Mouse (Mus musculus) gastrocnemius, postnatal 36 days (tissue): ENCODE measurements around the gene Pnldc1. TPM values are rescaled to one million over a fixed set of nuclear protein-coding genes. Genes with fewer than 3 reads are reported as not detected.
A peak's percentile ranks its signal among the peaks of the same experiment; 100 is the strongest.

Source experiments
- DNase-seq, 2 experiments: peaks; one replicate each; pipeline ENCODE4 v3.0.0; 2022
- intact Hi-C: fragments of 180-260 bp; cut with DNase I; formaldehyde crosslinking; loops from one replicate; pipeline ENCODE4 v1.15.1; 2025
- microRNA-seq, 2 experiments: library from miRNA; unstranded; fragments of <30 nt; microRNA quantifications; one replicate each; pipeline ENCODE4 v1.2.0; 2021
- total RNA-seq, 2 experiments: library from RNA; stranded (reverse); gene quantifications; 2 replicates each; pipeline ENCODE4 v1.2.3; 2021

Gene Pnldc1
- total RNA-seq, 2 experiments from 2014 or later: not detected

DNA sequence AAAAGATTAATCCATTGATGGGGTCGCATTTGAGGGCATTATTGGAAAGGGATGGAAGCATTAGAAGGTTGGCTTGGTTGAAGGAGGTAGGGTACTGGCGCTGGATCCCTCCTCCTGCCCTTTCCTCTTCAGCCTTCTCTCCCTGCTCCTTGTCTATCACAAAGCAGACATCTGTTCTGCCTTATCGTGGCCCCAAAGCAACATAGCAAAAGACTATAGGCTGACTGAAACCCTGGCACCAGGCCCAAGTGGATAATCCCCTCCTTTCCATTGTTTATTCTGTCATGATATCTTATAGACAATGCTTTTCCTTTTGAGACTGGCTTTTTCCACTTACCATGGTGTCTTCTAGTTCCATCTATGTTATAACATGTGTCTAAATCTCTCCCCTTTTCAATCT, 44.6 kb downstream of the Pnldc1 start:
- no peak for DNase-seq
- intact Hi-C loops: no loop called here

DNA sequence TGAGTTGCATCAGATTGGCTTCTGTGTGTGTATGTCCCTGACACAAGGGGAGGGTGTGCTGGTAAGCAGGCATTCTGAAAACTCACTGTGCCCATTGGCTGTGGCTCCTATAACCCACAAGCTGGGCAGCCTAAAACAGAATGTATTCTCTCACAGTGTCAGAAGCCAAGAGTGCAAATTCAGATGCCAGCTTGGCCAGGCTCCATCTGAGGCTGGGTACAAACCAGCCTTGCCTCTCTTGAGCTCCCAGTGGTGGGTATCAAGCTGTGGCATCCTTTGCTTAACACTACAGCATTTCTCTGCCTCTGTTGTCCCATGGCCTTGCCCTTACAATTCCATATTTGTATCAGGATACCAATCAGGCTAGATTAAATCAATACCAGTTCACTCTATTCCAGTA, 45.9 kb downstream of the Pnldc1 start:
- no peak for DNase-seq

DNA sequence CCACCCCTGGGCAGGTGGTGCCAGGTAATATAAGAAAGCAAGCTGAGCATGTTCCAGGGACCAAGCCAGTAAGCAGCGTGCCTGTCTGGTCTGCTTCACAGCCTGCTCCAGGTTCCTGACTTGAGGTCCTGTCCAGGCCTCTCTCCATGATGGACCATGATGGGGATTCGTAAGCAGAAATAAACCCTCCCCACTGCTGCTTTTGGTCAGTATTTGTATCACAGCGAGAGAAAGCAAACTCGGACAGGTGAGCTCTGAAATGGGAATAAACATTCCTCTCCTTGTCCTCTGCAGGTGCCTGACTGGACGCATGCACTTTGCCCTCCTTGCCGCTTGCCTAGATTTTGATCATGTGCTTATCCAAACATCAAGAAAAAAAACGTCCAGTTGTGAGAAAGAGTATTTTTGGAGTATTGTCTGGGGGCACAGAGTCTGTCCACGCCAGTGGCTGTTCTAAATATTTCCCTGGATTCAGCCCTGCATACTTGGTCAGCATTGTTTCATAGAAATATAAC, 51.0 kb downstream of the Pnldc1 start:
- intact Hi-C loops: no loop called here
- DNase-seq: no peak

More for the DNA sequence above, 45.9 kb downstream of the Pnldc1 start:
- intact Hi-C loops: no loop called here

DNA sequence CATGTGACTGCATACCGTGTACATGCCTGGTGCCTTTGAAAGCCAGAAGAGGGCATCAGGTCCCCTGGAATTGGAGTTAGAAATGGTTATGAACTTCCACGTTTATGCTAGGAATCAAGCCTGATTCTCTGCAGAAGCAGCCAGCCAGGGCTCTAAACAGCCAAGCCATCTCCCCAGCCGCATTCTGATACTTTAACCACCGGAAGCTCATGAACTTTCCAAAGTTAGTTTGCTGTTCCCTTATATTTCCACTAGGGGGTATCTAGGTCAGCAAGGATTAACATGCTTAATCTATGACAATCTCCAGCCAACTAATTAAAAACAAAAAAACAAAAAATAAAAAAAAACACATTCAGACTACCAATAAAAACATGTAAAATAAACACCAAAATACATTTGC, 52.0 kb downstream of the Pnldc1 start:
- intact Hi-C loops: no loop called here
- no peak for DNase-seq

DNA sequence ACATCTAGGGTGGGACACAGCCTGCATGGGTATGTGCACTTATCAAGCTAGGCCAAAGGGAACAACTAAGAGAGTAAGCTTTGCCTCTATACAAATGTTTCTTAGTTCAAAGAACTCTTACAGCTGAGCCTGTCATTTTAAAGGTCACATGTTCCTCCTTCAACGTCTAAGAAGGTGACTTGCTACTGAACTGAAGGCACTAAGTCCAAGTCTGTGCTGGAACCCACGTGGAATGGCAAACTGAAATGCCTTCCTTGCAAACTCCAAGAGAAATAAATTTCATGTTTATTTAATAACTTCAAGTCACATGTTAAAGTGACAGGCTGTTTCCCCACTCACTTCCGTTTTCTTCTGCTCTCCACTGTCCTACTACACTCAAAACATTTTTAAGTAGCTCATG, 52.6 kb downstream of the Pnldc1 start:
- intact Hi-C loops: no loop called here
- no peak for DNase-seq

DNA sequence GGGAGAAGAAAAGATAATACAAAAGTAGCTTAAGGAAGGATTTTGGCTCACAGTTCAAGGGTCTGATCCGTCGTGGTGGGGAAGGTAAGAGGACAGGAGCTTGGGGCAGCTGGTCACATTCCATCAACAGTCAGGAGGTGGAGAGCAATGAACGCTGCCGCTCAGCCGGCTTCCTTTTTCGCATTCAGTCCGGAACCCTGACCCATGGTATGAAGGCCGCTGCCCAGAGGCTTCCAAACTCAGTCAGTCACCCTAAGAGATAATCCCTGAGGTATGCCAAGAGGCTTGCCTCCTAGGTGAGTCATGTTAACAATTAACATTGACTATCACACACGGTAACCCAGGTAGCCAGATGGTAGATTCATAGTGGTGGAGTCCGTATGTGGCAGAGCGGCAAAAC, 55.6 kb downstream of the Pnldc1 start:
- DNase-seq: no peak
- intact Hi-C loops: no loop called here

DNA sequence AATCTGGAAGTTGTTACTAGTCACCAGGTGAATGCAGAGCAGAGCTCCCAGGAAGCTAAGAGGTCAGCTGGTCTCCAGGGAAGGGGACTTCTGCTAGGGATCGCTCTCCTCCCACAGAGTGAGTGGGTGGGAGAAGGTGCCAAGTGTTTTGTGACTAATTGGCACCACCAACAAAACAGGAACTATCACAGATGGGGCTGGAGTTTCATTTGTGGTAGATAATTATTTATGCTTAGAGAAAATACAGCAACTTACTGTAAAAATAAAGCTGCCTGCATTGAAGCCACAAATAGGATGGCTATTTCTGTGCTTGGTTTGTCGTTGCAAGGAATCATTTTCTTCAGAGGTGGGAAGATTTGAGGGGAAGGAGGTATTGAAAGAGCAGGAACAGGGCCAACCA, 56.2 kb downstream of the Pnldc1 start:
- no peak for DNase-seq
- intact Hi-C loops: no loop called here

DNA sequence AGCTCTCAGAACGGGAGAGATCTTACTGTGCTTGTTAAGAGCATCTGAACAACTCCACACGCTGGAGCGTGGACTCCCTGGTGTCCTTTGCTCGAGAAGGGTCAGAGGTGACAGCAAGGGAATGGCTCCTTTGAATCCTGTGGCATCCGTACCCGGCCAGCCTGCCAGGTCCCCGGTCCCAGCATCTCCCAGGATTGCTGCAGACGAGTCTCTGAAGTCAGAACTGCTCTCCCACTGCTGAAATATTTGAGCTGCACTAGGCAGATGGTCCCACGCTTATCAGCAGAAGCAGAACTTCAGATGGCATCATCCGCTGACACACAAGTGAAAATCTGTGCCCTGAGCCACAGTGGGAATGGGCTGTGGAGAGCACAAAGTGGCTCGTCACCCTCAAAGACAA, 58.3 kb downstream of the Pnldc1 start:
- DNase-seq: no peak
- intact Hi-C loops: no loop called here

DNA sequence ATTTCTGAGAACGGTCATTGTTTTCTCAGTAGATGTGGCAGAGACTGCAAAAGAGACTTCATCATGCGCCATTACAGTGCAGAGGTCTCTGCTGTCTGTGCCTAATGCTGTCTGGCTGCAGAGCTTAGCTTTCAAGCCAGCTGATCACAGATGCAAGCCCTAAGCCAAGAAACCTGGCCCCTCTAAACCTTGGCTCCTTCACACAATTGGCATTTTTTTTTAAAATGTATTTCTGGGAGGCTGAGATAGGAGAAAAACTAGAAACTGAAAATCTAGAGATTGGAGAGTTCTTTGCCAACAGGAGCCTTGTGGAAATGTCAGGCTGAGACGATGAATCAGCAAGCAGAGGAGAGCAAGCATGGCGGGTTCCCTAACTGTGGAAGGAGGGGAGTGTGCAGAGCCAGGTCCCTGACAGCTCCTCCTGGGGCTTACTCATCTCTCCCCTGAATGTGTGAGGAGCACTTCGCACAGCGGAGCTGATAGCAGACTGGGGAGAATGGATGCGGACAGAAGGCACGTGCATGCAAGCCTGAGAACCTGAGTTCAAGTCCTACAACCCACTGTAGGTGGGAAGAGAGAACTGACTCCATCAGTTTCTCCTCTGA, 60.1 kb downstream of the Pnldc1 start:
- DNase-seq: no peak
- intact Hi-C loops: no loop called here

DNA sequence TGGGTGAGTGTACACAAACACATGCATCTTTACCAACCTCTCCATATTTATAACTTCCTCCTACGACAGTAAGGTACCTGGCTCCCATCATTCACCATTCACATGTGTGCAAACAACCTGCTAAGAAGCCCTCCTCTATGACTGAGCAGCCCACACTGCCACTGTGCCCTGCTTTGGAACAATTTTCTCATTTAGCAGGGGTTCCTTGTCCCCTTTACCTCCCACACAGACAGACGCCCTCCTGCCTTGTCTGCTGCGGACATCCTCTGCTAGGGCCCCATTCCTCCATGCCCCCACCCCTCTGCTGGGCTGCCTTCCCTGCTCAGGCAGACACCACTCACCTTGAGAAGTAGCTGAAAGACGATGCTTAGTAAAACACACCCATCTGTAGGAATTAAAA, 62.3 kb downstream of the Pnldc1 start:
- intact Hi-C loops: no loop called here

DNA sequence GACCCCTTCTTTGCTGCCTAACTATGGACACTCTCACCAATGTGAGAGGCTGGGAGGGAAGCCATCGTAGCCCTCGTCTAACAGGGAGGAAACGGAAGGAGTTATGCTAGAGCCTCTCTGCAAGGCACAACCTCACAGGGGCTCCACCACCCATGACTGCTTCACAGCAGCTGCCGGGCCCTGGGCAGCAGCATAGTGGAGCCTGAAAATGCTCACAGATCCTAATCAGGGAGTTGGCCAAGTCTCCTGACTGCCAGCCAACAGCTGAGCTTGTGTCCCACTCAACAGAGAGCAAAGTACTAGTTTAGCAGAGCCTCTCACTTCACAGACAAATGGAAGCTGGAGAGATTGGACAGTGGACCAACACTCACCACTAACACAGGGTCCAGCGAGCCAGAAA, 63.6 kb downstream of the Pnldc1 start:
- DNase-seq: peak in 1 of 2 experiments; percentile 21

More for the DNA sequence above, 62.3 kb downstream of the Pnldc1 start:
- DNase-seq: no peak

DNA sequence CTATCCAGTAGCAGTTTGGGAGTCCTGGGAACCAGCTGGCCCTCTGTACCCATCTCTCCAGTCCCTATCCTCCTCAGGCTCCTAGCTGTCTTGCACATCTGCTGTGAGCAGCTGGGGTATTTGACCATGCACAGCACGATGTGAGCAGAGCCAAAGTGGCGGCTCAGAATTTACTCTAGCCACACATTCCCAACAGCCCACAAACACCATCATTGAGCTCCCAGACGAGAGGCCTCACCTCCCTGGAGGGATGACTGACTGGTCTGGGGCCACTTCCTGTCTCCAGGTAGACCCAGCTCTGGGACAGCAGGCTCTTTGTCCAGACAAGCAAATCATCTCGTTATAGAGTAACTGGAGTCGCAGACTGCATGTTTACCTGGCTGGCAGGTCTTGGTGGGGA, 64.2 kb downstream of the Pnldc1 start:
- DNase-seq: no peak
- intact Hi-C loops: no loop called here

More for the DNA sequence above, 63.6 kb downstream of the Pnldc1 start:
- intact Hi-C loops: no loop called here

DNA sequence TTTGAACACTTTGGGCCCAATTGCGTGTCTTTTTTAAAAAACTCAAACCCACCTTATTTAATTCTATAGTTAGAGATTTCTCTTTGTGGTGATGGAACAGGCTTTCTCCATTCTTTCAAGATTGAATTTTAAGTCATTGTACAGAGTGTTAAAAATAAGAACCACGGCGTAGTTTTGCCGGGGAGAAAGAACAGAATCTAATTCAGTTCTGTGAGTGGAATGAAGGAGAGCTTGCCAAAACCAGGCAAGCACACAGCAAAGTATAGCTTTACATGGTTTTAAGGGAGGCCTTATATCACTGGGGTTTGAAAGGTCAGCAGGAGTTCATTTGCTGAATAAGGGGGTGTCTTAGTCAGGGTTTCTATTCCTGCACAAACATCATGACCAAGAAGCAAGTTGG, 65.5 kb downstream of the Pnldc1 start:
- intact Hi-C loops: no loop called here
- DNase-seq: no peak

DNA sequence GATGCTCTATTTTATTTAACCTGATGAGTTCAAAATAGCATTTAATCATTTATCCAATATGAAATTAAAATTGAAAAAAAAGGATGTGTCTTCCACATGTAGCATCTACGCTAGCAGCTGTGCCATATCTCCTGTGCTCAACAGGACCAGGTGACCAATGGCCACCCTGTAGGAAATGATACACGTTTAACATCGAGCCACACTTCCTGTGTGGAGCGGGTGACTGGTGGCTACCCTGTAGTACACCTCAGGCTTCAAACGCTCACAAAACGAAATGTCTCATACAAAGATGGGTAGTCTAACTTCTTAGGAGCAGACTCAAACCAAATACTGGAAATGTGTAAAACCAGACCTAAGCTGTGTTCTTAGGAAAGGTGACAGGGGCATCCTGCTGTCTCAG, 66.2 kb downstream of the Pnldc1 start:
- intact Hi-C loops: no loop called here
- DNase-seq: no peak

DNA sequence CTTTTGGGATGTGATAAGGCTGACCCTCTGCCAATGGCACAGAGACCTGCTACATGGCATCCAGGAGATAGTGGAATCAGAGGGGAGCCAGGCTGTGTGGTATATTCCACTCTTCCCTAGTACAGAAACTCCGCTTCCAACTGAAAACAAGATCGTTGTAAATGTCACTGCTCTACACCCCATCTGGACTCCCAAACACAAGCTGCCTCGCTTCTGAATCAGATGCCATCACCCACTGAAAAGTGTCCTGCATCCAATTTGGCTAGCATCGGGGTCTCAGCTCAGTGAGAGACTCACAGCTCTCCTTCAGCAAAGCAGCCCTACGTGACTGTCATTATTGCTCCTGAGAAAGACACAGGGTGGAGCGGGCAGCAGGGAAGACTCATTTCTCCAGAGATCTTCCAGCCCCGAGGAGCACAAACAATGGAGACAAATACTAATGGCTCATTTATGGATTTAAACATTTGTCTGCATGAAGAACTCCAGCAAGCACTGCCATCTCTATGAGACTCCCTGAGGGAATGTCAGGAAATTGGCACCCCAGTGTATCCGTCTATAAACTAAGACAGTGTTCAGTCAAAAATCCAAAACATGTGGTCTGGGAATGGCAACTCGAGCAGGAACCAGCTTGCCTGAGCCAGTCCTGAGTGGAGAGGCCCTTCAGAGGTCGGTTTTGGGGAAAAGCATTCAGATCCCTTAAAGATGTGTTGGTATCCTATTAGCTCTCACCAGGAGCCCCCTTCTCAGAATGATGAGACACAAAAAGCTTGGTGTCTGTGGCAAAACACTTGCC, 70.4 kb downstream of the Pnldc1 start:
- intact Hi-C loops: no loop called here
- DNase-seq: no peak

Small RNAs within 50 kb of the gene (microRNA-seq; reads per million reads assigned to microRNA genes)
- 0 reads per million in 2 experiments for gene Gm24085

Other genes starting within 250 kb of the Pnldc1 start
- gene Slc22a1, start 234.4 kb downstream of the Pnldc1 start, total RNA-seq: not detected
- gene Igf2r, start 140.6 kb downstream of the Pnldc1 start, total RNA-seq: 10 to 100 TPM; 41.0 to 42.8 TPM
- gene Mas1, start 42.1 kb downstream of the Pnldc1 start, total RNA-seq: under 1 TPM; 0.22 to 0.54 TPM
- gene Mrgprh, start 34.2 kb downstream of the Pnldc1 start, total RNA-seq: 1 to 10 TPM; 2.1 to 4.1 TPM
- gene Tcp1, start 5.5 kb upstream of the Pnldc1 start, total RNA-seq: 100 to 1,000 TPM; 149 to 172 TPM
- gene Mrpl18, start 6.1 kb upstream of the Pnldc1 start, total RNA-seq: 100 to 1,000 TPM in 1 of 2 experiments, 10 to 100 TPM in 1; 92.4 to 107 TPM
- gene Acat3, start 30.4 kb upstream of the Pnldc1 start, total RNA-seq: not detected
- gene Acat2, start 50.5 kb upstream of the Pnldc1 start, total RNA-seq: 1 to 10 TPM; 3.5 to 4.3 TPM
- gene Wtap, start 83.9 kb upstream of the Pnldc1 start, total RNA-seq: 10 to 100 TPM; 22.4 to 25.6 TPM
- gene Sod2, start 96.6 kb upstream of the Pnldc1 start, total RNA-seq: 100 to 1,000 TPM; 433 to 444 TPM
- gene Gpr31b, start 142.1 kb upstream of the Pnldc1 start, total RNA-seq: not detected
- gene Tcp10b, start 150.9 kb upstream of the Pnldc1 start, total RNA-seq: under 1 TPM; 0.32 to 0.74 TPM
- not detected for gene Unc93a, start 221.6 kb upstream of the Pnldc1 start, total RNA-seq